Mouse (Mus musculus) liver, embryonic 16.5 days (tissue): ENCODE data around the gene 2510039O18Rik. TPM values are rescaled to one million over a fixed set of nuclear protein-coding genes. Genes with fewer than 3 reads are reported as not detected.
A peak's percentile ranks its signal among the peaks of the same experiment; 100 is the strongest.

Experiments
- ATAC-seq: fragments of 200-750 bp; cut with Nextera tagmentation; 2 replicates; pipeline ENCODE4 v1.8.0; 2017; ENCODE audit warnings: low read depth, mild to moderate bottlenecking, moderate number of reproducible peaks, moderate library complexity
- H3K27ac ChIP-seq: fragments of 300-500 bp; sonication (generic); 2 replicates; pipeline ENCODE4 v1.5.1; 2014; ENCODE audit warnings: mild to moderate bottlenecking, low read length
- H3K27me3 ChIP-seq: fragments of 300-500 bp; sonication (generic); 2 replicates; pipeline ENCODE4 v1.6.1; 2014; ENCODE audit warnings: low read depth, low read length, mixed read lengths; ENCODE audit not compliant: control insufficient read depth, insufficient read depth
- H3K36me3 ChIP-seq: fragments of 300-500 bp; sonication (generic); 2 replicates; pipeline ENCODE4 v1.6.1; 2014; ENCODE audit warnings: mild to moderate bottlenecking; ENCODE audit not compliant: control insufficient read depth, insufficient read depth
- H3K4me1 ChIP-seq: fragments of 300-500 bp; sonication (generic); 2 replicates; pipeline ENCODE4 v1.6.1; 2014; ENCODE audit warnings: low read depth, low read length, mixed read lengths; ENCODE audit not compliant: control insufficient read depth
- H3K4me2 ChIP-seq: fragments of 300-500 bp; sonication (generic); 2 replicates; pipeline ENCODE4 v1.6.1; 2014; ENCODE audit warnings: low read depth, low read length, mixed read lengths
- H3K4me3 ChIP-seq: fragments of 300-500 bp; sonication (generic); 2 replicates; pipeline ENCODE4 v1.5.1; 2014; ENCODE audit warnings: low read depth, mild to moderate bottlenecking, low read length
- H3K9ac ChIP-seq: fragments of 300-500 bp; sonication (generic); 2 replicates; pipeline ENCODE4 v1.6.1; 2014; ENCODE audit warnings: low read depth, low read length
- H3K9me3 ChIP-seq: fragments of 300-500 bp; sonication (generic); replicated peaks from 2 replicates; pipeline ENCODE4 v1.6.1; 2016; ENCODE audit warnings: low read length; ENCODE audit not compliant: control insufficient read depth
- WGBS: fragments of 180-500 bp; shearing (Covaris S2); extraction: QIAGEN DNeasy Blood & Tissue Kit; methylation state at CpG from one replicate; pipeline ENCODE4 v1.1.7; 2014; ENCODE audit not compliant: insufficient replicate concordance; 5-methylcytosine and 5-hydroxymethylcytosine counted together
- polyA plus RNA-seq: library from polyadenylated mRNA; unstranded; fragments of >200 nt; fragmentation: Nextera tagmentation; extraction: Ambion mirVana; gene quantifications from 2 replicates; pipeline ENCODE4 v1.2.1, GENCODE M21; 2015

Gene 2510039O18Rik
- polyA plus RNA-seq, 1 experiment from 2014 or later, result 5.8 TPM

GRCm38 (mm10) chr4:147930946-147931345 lies 9.7 kb upstream of the 2510039O18Rik start:
- Histone ChIP-seq H3K27ac (no peak overlapping the region), H3K4me1 (peaks cover 2% of the 10 kb centered on the region), H3K27me3 (peaks cover 7% of the 10 kb centered on the region), H3K4me2 (no peak overlapping the region), H3K36me3 (no peaks in the 10 kb centered on the region), H3K9ac (no peak overlapping the region), H3K9me3 (no peaks in the 10 kb centered on the region), H3K4me3 (no peak overlapping the region)
- 78% methylated on average over 14 of the region's 14 CpGs for WGBS
- ATAC-seq, result no peak

GRCm38 (mm10) chr4:147934134-147934533 lies 6.6 kb upstream of the 2510039O18Rik start:
- H3K27ac ChIP-seq, result no peak overlapping the region
- no peaks in the 10 kb centered on the region for H3K9me3 ChIP-seq
- ATAC-seq, result no peak
- H3K4me3 ChIP-seq, result no peak overlapping the region
- H3K4me1 ChIP-seq, result peaks cover 4% of the 10 kb centered on the region
- H3K9ac ChIP-seq, result no peak overlapping the region
- peaks cover 10% of the 10 kb centered on the region for H3K27me3 ChIP-seq
- no peak overlapping the region for H3K4me2 ChIP-seq
- WGBS, result 45% methylated on average over 3 of the region's 3 CpGs
- no peaks in the 10 kb centered on the region for H3K36me3 ChIP-seq

- Histone ChIP-seq H3K4me3 (no peak overlapping the region), H3K9ac (no peak overlapping the region), H3K9me3 (no peaks in the 10 kb centered on the region), H3K4me2 (no peak overlapping the region), H3K4me1 (peaks cover 4% of the 10 kb centered on the region), H3K27me3 (peaks cover 10% of the 10 kb centered on the region), H3K27ac (no peak overlapping the region), H3K36me3 (no peaks in the 10 kb centered on the region)
- WGBS, result 66% methylated on average over 4 of the region's 4 CpGs
- ATAC-seq, result no peak
These were observed 6.1 kb upstream of the 2510039O18Rik start for GRCm38 (mm10) chr4:147934611-147935010.

- peak overlapping the region; percentile 65 for H3K4me3 ChIP-seq
- ATAC-seq, result no peak
- no peak overlapping the region for H3K27ac ChIP-seq
- peak overlapping the region; percentile 80 for H3K4me2 ChIP-seq
- H3K36me3 ChIP-seq, result no peaks in the 10 kb centered on the region
- 16% methylated on average over 9 of the region's 9 CpGs for WGBS
- no peaks in the 10 kb centered on the region for H3K9me3 ChIP-seq
- peaks cover 10% of the 10 kb centered on the region for H3K27me3 ChIP-seq
- H3K4me1 ChIP-seq, result peaks cover 11% of the 10 kb centered on the region
- peak overlapping the region; percentile 71 for H3K9ac ChIP-seq
These were observed 4.8 kb upstream of the 2510039O18Rik start for GRCm38 (mm10) chr4:147935904-147936303.

- WGBS, result under 1% methylated on average over 51 of the region's 51 CpGs
- Histone ChIP-seq H3K4me2 (peak within 1 kb of the TSS; percentile 80), H3K9me3 (no peaks in the 10 kb centered on the region), H3K36me3 (no peaks in the 10 kb centered on the region), H3K27ac (no peak within 1 kb of the TSS), H3K4me1 (peaks cover 13% of the 10 kb centered on the region), H3K9ac (peak within 1 kb of the TSS; percentile 71), H3K4me3 (peak within 1 kb of the TSS; percentile 65), H3K27me3 (peaks cover 10% of the 10 kb centered on the region)
- peak; percentile 47 for ATAC-seq
These were observed 4.3 kb upstream of the 2510039O18Rik start, which contains the start of gene Plod1 for GRCm38 (mm10) chr4:147936331-147936954. Gene Plod1 (minus strand): TSS chr4:147936767.

GRCm38 (mm10) chr4:147937021-147937420 lies 3.7 kb upstream of the 2510039O18Rik start:
- H3K4me1 ChIP-seq, result peaks cover 19% of the 10 kb centered on the region
- H3K4me2 ChIP-seq, result peak overlapping the region; percentile 80
- H3K27me3 ChIP-seq, result peaks cover 10% of the 10 kb centered on the region
- H3K36me3 ChIP-seq, result no peaks in the 10 kb centered on the region
- WGBS, result 40% methylated on average over 3 of the region's 3 CpGs
- no peaks in the 10 kb centered on the region for H3K9me3 ChIP-seq
- no peak overlapping the region for H3K27ac ChIP-seq
- peak overlapping the region; percentile 65 for H3K4me3 ChIP-seq
- no peak for ATAC-seq
- peak overlapping the region; percentile 71; the same call in 1 of the 2 replicates for H3K9ac ChIP-seq

- H3K36me3 ChIP-seq, result no peaks in the 10 kb centered on the region
- no peak for ATAC-seq
- peaks cover 10% of the 10 kb centered on the region for H3K27me3 ChIP-seq
- no peak overlapping the region for H3K9ac ChIP-seq
- H3K4me2 ChIP-seq, result no peak overlapping the region
- WGBS, result 67% methylated on average over 5 of the region's 5 CpGs
- H3K9me3 ChIP-seq, result no peaks in the 10 kb centered on the region
- H3K4me3 ChIP-seq, result no peak overlapping the region
- peaks cover 23% of the 10 kb centered on the region for H3K4me1 ChIP-seq
- no peak overlapping the region for H3K27ac ChIP-seq
These were observed 3.2 kb upstream of the 2510039O18Rik start for GRCm38 (mm10) chr4:147937486-147937885.

GRCm38 (mm10) chr4:147938148-147939096 lies 2.3 kb upstream of the 2510039O18Rik start:
- H3K4me2 ChIP-seq, result no peak overlapping the region
- peak overlapping the region; percentile 52; the same call in 1 of the 2 replicates for H3K27ac ChIP-seq
- peaks cover 30% of the 10 kb centered on the region for H3K4me1 ChIP-seq
- no peak for ATAC-seq
- WGBS, result 34% methylated on average over 14 of the region's 14 CpGs
- no peaks in the 10 kb centered on the region for H3K9me3 ChIP-seq
- 0 out of 2 replicates have a peak, but pooled peaks cover under 1% of the 10 kb centered on the region for H3K36me3 ChIP-seq
- peaks cover 10% of the 10 kb centered on the region for H3K27me3 ChIP-seq
- H3K4me3 ChIP-seq, result no peak overlapping the region
- no peak overlapping the region for H3K9ac ChIP-seq
